Mouse (Mus musculus) heart, postnatal 0 days (tissue): ENCODE data around the gene Xpc. TPM values are rescaled to one million over a fixed set of nuclear protein-coding genes. Genes with fewer than 3 reads are reported as not detected.

Experiments
- ATAC-seq: fragments of 200-750 bp; cut with Nextera tagmentation; 2 replicates; pipeline ENCODE4 v1.8.0; 2017; ENCODE audit warnings: low read depth, moderate number of reproducible peaks, moderate library complexity; ENCODE audit not compliant: insufficient read depth
- DNase-seq: peaks from one replicate; pipeline ENCODE4 v3.0.0-alpha.2; 2016; ENCODE audit warnings: low spot score
- H3K27ac ChIP-seq: fragments of 300-500 bp; sonication (generic); 2 replicates; pipeline ENCODE4 v1.5.1; 2014; ENCODE audit warnings: low read depth, mild to moderate bottlenecking
- H3K27me3 ChIP-seq: fragments of 300-500 bp; sonication (generic); 2 replicates; pipeline ENCODE4 v1.6.1; 2014; ENCODE audit warnings: low read length, mixed read lengths; ENCODE audit not compliant: control insufficient read depth, insufficient read depth
- H3K36me3 ChIP-seq: fragments of 300-500 bp; sonication (generic); replicated peaks from 2 replicates; pipeline ENCODE4 v1.6.1; 2014; ENCODE audit warnings: low read length, mixed read lengths; ENCODE audit not compliant: control insufficient read depth, insufficient read depth
- H3K4me1 ChIP-seq: fragments of 300-500 bp; sonication (generic); 2 replicates; pipeline ENCODE4 v1.6.1; 2014; ENCODE audit warnings: antibody characterized with exemption; ENCODE audit not compliant: control insufficient read depth, insufficient read depth
- H3K4me2 ChIP-seq: fragments of 300-500 bp; sonication (generic); 2 replicates; pipeline ENCODE4 v1.6.1; 2014; ENCODE audit warnings: low read depth, mild to moderate bottlenecking, low read length, moderate library complexity
- H3K4me3 ChIP-seq: fragments of 300-500 bp; sonication (generic); 2 replicates; pipeline ENCODE4 v1.5.1; 2014; ENCODE audit warnings: low read depth, low read length
- H3K9ac ChIP-seq: fragments of 300-500 bp; sonication (generic); replicated peaks from 2 replicates; pipeline ENCODE4 v1.6.1; 2014; ENCODE audit warnings: low read depth, low read length, mixed read lengths
- H3K9me3 ChIP-seq: fragments of 300-500 bp; sonication (generic); replicated peaks from 2 replicates; pipeline ENCODE4 v1.6.1; 2016; ENCODE audit warnings: low read length; ENCODE audit not compliant: control insufficient read depth
- CTCF ChIP-seq: IDR thresholded peaks from 2 replicates; pipeline ENCODE4 v1.5.1; 2016; ENCODE audit warnings: antibody characterized with exemption, control low read depth, low read depth
- EP300 ChIP-seq: IDR thresholded peaks from 2 replicates; pipeline ENCODE4 v1.6.1; 2016; ENCODE audit warnings: antibody characterized with exemption, low read depth
- WGBS: fragments of 180-500 bp; shearing (Covaris S2); extraction: QIAGEN DNeasy Blood & Tissue Kit; methylation state at CpG from one replicate; pipeline ENCODE4 v1.1.7; 2014; 5-methylcytosine and 5-hydroxymethylcytosine counted together
- polyA plus RNA-seq: library from polyadenylated mRNA; unstranded; fragments of >200 nt; fragmentation: Nextera tagmentation; extraction: Ambion mirVana; gene quantifications from 2 replicates; pipeline ENCODE4 v1.2.1, GENCODE M21; 2015
- total RNA-seq: library from RNA; depleted of rRNA; stranded (reverse); fragments of >200 nt; gene quantifications from 2 replicates; pipeline ENCODE4 v1.2.3, GENCODE M21; 2014; ENCODE audit warnings: low replicate concordance

Xpc gene
- total and polyA plus RNA-seq, 2 experiments from 2014 or later: 5.7 to 11.3 TPM

DNA sequence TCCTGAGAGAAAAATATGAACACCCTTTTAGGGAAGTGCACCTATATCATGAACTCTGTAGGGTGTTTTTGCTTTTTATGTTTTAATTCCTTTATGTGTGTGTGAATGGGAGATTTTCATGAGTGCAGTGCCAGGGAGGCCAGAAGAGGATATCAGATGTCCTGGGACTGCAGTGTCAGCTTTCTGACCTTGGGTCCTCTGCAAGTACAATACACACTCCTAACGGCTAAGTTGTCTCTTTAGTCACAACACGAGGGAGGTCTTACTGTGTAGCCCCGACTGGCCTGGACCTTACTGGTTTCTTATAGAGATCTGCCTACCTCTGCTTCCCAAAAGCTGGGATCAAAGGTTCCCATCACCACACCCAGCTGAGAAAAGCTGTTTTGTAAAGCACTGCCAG is 37.0 kb upstream of the Xpc start:
- TF ChIP-seq EP300 (no peak), CTCF (no peak)
- no peak overlapping the region for H3K9ac ChIP-seq
- H3K9me3 ChIP-seq: 0 out of 2 replicates have a peak, but pooled peaks cover 3% of the 10 kb centered on the region
- H3K4me1 ChIP-seq: no peaks in the 10 kb centered on the region; the same call in 1 of the 2 replicates
- H3K36me3 ChIP-seq: no peaks in the 10 kb centered on the region
- H3K4me2 ChIP-seq: no peak overlapping the region
- ATAC-seq (no peak), DNase-seq (no peak)
- no peak overlapping the region for H3K27ac ChIP-seq
- H3K4me3 ChIP-seq: no peak overlapping the region
- peaks cover 82% of the 10 kb centered on the region for H3K27me3 ChIP-seq
- WGBS: 35% methylated on average over 3 of the region's 3 CpGs

DNA sequence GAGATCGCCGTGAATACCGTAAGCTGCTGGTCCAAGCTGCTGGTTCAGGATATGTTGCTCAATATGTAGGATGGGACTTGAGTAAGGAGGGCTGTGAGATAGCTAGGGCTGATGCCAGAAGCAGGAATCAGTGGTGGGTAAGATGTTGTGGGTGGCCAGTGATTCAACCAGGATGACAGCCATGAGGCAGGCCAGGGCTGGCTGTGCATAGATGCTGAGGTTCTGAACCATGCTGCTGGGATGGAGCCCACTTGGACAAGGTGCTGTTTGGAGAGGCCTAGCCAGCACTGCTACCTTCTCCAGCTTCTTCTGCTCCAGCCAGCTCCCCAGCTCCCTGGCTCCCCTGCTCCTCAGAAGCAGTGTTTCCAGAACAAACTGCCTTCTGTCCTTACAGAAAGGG is 36.0 kb upstream of the Xpc start:
- WGBS: 96% methylated on average over 3 of the region's 3 CpGs
- Histone ChIP-seq H3K27ac (no peak overlapping the region), H3K27me3 (peaks cover 76% of the 10 kb centered on the region), H3K4me1 (peaks cover 3% of the 10 kb centered on the region), H3K9ac (no peak overlapping the region), H3K36me3 (no peaks in the 10 kb centered on the region), H3K4me3 (no peak overlapping the region), H3K4me2 (no peak overlapping the region), H3K9me3 (0 out of 2 replicates have a peak, but pooled peaks cover 3% of the 10 kb centered on the region)
- TF ChIP-seq CTCF (no peak), EP300 (no peak)
- no peak for DNase-seq
- no peak for ATAC-seq

DNA sequence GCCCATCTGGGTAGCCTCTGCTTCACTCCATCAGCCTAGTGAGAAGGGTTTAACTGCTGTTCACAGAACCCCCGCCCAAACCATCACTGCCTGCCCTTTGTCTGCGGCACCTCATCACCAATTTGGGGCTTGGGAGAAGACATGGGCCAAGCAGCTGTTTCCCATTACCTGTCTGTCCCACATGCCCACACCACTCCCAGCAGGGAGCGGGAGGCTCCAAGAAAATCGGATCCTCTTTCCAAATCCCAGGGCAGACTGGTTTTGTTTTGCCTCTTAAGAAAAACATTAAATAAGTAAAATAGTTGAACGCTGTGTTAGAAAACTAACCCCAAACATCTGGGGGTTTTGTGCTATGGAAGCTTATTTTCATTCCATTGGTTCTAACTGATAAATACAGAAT is 33.9 kb upstream of the Xpc start:
- Histone ChIP-seq H3K4me1 (peaks cover 12% of the 10 kb centered on the region), H3K4me2 (no peak overlapping the region), H3K27me3 (peaks cover 70% of the 10 kb centered on the region), H3K27ac (no peak overlapping the region), H3K4me3 (no peak overlapping the region), H3K36me3 (no peaks in the 10 kb centered on the region), H3K9me3 (no peaks in the 10 kb centered on the region), H3K9ac (no peak overlapping the region)
- 65% methylated on average over 5 of the region's 5 CpGs for WGBS
- TF ChIP-seq CTCF: no peak
- no peak for TF ChIP-seq EP300
- ATAC-seq: no peak
- no peak for DNase-seq

DNA sequence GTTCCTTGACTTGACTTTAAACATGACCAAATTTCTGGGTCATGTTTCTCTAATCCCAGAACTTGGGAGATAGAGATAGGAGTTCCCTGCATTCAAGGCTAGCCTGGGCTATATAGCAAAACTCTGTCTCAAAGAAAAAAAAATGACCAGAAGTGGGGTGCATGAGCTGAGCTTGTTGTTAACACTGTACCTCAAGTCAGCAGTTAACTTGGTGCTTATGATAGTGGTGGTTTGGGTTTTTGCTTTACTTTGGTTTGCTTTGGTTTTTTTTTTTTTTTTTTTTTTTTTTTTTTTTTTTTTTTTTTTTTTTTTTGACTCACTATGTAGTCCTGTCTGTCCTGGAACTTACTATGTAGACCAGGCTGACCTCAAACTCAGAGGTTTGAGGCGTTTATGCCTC is 31.6 kb upstream of the Xpc start:
- DNase-seq (no peak), ATAC-seq (no peak)
- no peak overlapping the region for H3K27ac ChIP-seq
- H3K4me1 ChIP-seq: peaks cover 24% of the 10 kb centered on the region
- H3K36me3 ChIP-seq: no peaks in the 10 kb centered on the region
- no peak overlapping the region for H3K4me2 ChIP-seq
- H3K9ac ChIP-seq: no peak overlapping the region
- 54% methylated on average over 1 of the region's 1 CpGs for WGBS
- H3K9me3 ChIP-seq: no peaks in the 10 kb centered on the region
- TF ChIP-seq EP300: no peak
- no peak for TF ChIP-seq CTCF
- H3K4me3 ChIP-seq: no peak overlapping the region
- H3K27me3 ChIP-seq: peaks cover 65% of the 10 kb centered on the region

DNA sequence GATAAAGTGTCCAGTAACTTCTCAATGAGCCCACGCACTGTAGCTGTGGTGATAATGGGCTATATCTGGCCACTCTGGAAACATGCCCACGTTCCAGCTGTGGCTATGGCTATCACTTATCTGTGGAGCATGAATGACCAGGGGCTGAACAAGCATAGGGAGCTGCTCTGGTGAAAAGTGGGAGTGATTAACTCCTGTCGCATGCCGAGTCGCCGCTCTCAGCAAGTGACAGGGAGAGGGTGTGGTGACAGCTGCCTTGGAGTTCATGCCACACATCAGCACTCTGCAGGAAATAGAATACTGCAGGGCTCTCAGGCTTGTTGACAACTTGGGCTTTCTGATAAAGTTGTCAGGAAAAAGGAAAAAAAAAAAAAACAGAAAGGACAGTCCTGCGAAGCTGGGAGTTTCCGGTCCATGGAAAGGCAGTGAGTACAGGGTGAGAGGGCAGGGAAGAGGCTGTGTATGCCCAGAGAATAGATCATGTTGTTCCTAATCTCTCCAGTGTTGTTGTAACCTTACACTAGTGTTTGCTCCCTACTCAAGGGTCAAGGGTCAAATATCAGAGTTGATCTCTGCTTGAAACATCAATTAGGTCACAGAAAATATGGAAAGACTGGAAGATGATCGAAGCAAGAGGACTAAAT is 30.7 kb upstream of the Xpc start:
- Histone ChIP-seq H3K4me1 (peaks cover 30% of the 10 kb centered on the region), H3K4me2 (no peak overlapping the region), H3K4me3 (no peak overlapping the region), H3K27me3 (peaks cover 64% of the 10 kb centered on the region), H3K9me3 (no peaks in the 10 kb centered on the region), H3K9ac (no peak overlapping the region), H3K36me3 (no peaks in the 10 kb centered on the region), H3K27ac (peak overlapping the region; percentile 47)
- peak; percentile 97 for ATAC-seq
- 6% methylated on average over 9 of the region's 9 CpGs for WGBS
- no peak for TF ChIP-seq CTCF
- peak; percentile 97 for TF ChIP-seq EP300
- DNase-seq: peak; percentile 98

DNA sequence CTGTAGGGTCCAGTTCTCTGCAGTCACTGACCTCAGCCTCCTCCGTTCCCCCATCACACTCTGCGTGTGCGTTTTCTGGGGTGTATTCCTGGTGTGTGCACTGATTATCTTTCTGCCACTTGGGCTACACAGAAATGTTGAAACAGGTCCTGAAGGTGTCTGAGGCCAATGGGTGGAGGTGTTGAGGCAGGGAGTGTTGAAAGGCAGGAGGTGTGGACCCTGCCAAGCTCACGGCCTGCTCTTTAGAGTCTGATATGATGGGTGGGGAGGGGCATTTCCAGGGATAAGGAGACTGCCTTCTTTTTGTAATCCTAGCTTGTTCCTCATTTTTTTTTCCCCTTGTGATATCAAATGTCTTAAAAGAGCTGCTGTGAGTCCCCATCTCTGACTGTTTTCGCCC is 27.4 kb upstream of the Xpc start:
- ATAC-seq (0 out of 2 replicates have a peak, but pooled peaks have one; percentile 10), DNase-seq (no peak)
- Histone ChIP-seq H3K27me3 (peaks cover 57% of the 10 kb centered on the region), H3K4me1 (peaks cover 38% of the 10 kb centered on the region), H3K27ac (no peak overlapping the region; the same call in 1 of the 2 replicates), H3K36me3 (no peaks in the 10 kb centered on the region), H3K4me2 (no peak overlapping the region), H3K9me3 (no peaks in the 10 kb centered on the region), H3K4me3 (no peak overlapping the region), H3K9ac (no peak overlapping the region)
- TF ChIP-seq CTCF (no peak), EP300 (no peak)
- 25% methylated on average over 5 of the region's 5 CpGs for WGBS
